ENCODE assay signal across 23 mouse cellular contexts in the genomic region with DNA sequence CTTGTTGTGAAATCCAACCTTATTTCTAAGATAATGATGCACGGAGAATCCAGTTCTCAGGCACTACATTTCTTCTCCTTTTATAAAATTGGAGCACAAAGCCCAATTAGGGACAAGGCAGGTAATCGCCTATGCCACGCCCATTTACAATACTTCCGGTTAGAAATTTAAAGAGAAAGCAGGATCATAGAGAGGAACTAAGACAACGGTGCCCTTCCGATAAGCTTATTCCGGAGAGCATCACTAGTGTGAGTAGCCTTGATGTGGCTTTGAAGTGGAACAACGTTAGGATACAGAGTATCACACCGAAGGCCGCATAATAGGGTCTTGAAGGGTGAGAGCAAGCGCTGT.
DNase-seq lines count a peak whose midpoint lies in the region; ATAC-seq and TF ChIP-seq lines count a peak whose summit lies in the region.
"Had no signal": no experiment of that assay in that cellular context is flagged by ENCODE, and none has a peak within 500 bp of the region (broad histone marks: within the 10 kb centered on the region; RNA-seq: fewer than 3 reads in every experiment).

No protein-coding gene starts in this region.

- no peak overlapping the region for H3K9ac ChIP-seq in hindbrain, embryonic 12.5 days
- H3K9ac ChIP-seq in kidney, postnatal 0 days (ENCODE audit: low read depth, low read length) = no peak overlapping the region
- H3K9ac ChIP-seq in limb, embryonic 13.5 days = no peak overlapping the region
- H3K9ac ChIP-seq: forebrain, embryonic 12.5 days; liver, embryonic 15.5 days; lung, embryonic 15.5 days; midbrain, embryonic 13.5 days; neural tube, embryonic 12.5 days had no signal

- no peak for TF ChIP-seq CTCF in kidney, postnatal 0 days (IDR thresholded peaks at IDR 0.05; ENCODE audit: low read depth)

- peak overlapping the region; percentile 4; the same call in 1 of the 2 replicates for H3K27ac ChIP-seq in hindbrain, embryonic 12.5 days
- no peak overlapping the region for H3K27ac ChIP-seq in hindbrain, embryonic 10.5 days
- no peak overlapping the region for H3K27ac ChIP-seq in kidney, postnatal 0 days
- H3K27ac ChIP-seq in limb, embryonic 13.5 days = no peak overlapping the region
- H3K27ac ChIP-seq: forebrain, embryonic 12.5 days; liver, embryonic 15.5 days; lung, embryonic 15.5 days; midbrain, embryonic 13.5 days; neural tube, embryonic 12.5 days had no signal

- H3K4me3 ChIP-seq in hindbrain, embryonic 12.5 days = no peak overlapping the region
- H3K4me3 ChIP-seq in hindbrain, embryonic 10.5 days = no peak overlapping the region
- no peak overlapping the region for H3K4me3 ChIP-seq in kidney, postnatal 0 days (replicated peaks; ENCODE audit: low read depth, low read length)
- H3K4me3 ChIP-seq in limb, embryonic 13.5 days = no peak overlapping the region
- H3K4me3 ChIP-seq: erythroblast, embryonic 14.5 days; forebrain, embryonic 12.5 days; liver, embryonic 15.5 days; lung, embryonic 15.5 days; megakaryocyte, embryonic 14.5 days; midbrain, embryonic 13.5 days; neural tube, embryonic 12.5 days had no signal

- ATAC-seq in hindbrain, embryonic 12.5 days (ENCODE audit: low FRiP score) = no peak
- ATAC-seq in kidney, postnatal 0 days (replicated peaks; ENCODE audit: low FRiP score, low read depth) = no peak
- 0 out of 2 replicates have a peak, but pooled peaks have one; percentile 5 for ATAC-seq in limb, embryonic 13.5 days (ENCODE audit: low FRiP score, low read depth)

- no peaks in the 10 kb centered on the region for H3K4me1 ChIP-seq in hindbrain, embryonic 12.5 days
- no peaks in the 10 kb centered on the region; the same call in 1 of the 2 replicates for H3K4me1 ChIP-seq in hindbrain, embryonic 10.5 days (replicated peaks)
- no peaks in the 10 kb centered on the region for H3K4me1 ChIP-seq in kidney, postnatal 0 days (replicated peaks; ENCODE audit: insufficient read depth, low read length)
- peaks cover 20% of the 10 kb centered on the region for H3K4me1 ChIP-seq in limb, embryonic 13.5 days
- H3K4me1 ChIP-seq: forebrain, embryonic 12.5 days; liver, embryonic 15.5 days; megakaryocyte, embryonic 14.5 days; neural tube, embryonic 12.5 days had no signal

- no peaks in the 10 kb centered on the region for H3K27me3 ChIP-seq in hindbrain, embryonic 12.5 days
- no peaks in the 10 kb centered on the region for H3K27me3 ChIP-seq in hindbrain, embryonic 10.5 days (ENCODE audit: insufficient read depth, poor library complexity, severe bottlenecking)
- H3K27me3 ChIP-seq in kidney, postnatal 0 days (ENCODE audit: insufficient read depth, low read length) = no peaks in the 10 kb centered on the region
- no peaks in the 10 kb centered on the region for H3K27me3 ChIP-seq in limb, embryonic 13.5 days
- H3K27me3 ChIP-seq: forebrain, embryonic 12.5 days; liver, embryonic 15.5 days; lung, embryonic 15.5 days; megakaryocyte, embryonic 14.5 days; midbrain, embryonic 13.5 days; neural tube, embryonic 12.5 days had no signal

- no peak for DNase-seq in hindbrain, embryonic 10.5 days (ENCODE audit: low spot score)
- DNase-seq in kidney, postnatal 0 days (ENCODE audit: low spot score) = no peak
- no peak for DNase-seq in kidney, adult 8-10 months
- DNase-seq in R1 (ENCODE audit: low read depth, low spot score) = peak; percentile 10
- no peak for DNase-seq in thymus, postnatal 36 days
- DNase-seq: adrenal gland, postnatal 25 days; cerebellum, adult 9-11 months; heart, postnatal 4 days; kidney, adult 11 months; kidney, postnatal 25 days; liver; lung, postnatal 36 days; thymus, adult 18-20 months; thymus, postnatal 4 days had no signal

- H3K36me3 ChIP-seq in hindbrain, embryonic 12.5 days = no peaks in the 10 kb centered on the region
- no peaks in the 10 kb centered on the region for H3K36me3 ChIP-seq in hindbrain, embryonic 10.5 days
- H3K36me3 ChIP-seq in kidney, postnatal 0 days (ENCODE audit: insufficient read depth, low read length) = no peaks in the 10 kb centered on the region
- H3K36me3 ChIP-seq in limb, embryonic 13.5 days = no peaks in the 10 kb centered on the region
- H3K36me3 ChIP-seq: forebrain, embryonic 12.5 days; liver, embryonic 15.5 days; lung, embryonic 15.5 days; midbrain, embryonic 13.5 days; neural tube, embryonic 12.5 days had no signal

- 89% methylated on average over 11 of the region's 11 CpGs for WGBS in hindbrain, embryonic 12.5 days
- 92% methylated on average over 11 of the region's 11 CpGs for WGBS in hindbrain, embryonic 10.5 days
- 84% methylated on average over 11 of the region's 11 CpGs for WGBS in kidney, postnatal 0 days
- 84% methylated on average over 11 of the region's 11 CpGs for WGBS in limb, embryonic 13.5 days

- H3K9me3 ChIP-seq in hindbrain, embryonic 12.5 days (replicated peaks) = no peaks in the 10 kb centered on the region
- no peaks in the 10 kb centered on the region for H3K9me3 ChIP-seq in hindbrain, embryonic 10.5 days
- H3K9me3 ChIP-seq in kidney, postnatal 0 days (replicated peaks; ENCODE audit: low read length) = no peaks in the 10 kb centered on the region
- no peaks in the 10 kb centered on the region for H3K9me3 ChIP-seq in limb, embryonic 13.5 days
- H3K9me3 ChIP-seq: forebrain, embryonic 12.5 days; liver, embryonic 15.5 days; lung, embryonic 15.5 days; midbrain, embryonic 13.5 days; neural tube, embryonic 12.5 days had no signal

- H3K4me2 ChIP-seq in hindbrain, embryonic 12.5 days (replicated peaks) = no peak overlapping the region
- peak overlapping the region; percentile 30; the same call in 1 of the 2 replicates for H3K4me2 ChIP-seq in kidney, postnatal 0 days (ENCODE audit: low read length)
- H3K4me2 ChIP-seq in limb, embryonic 13.5 days (replicated peaks) = peak overlapping the region; percentile 50
- H3K4me2 ChIP-seq: forebrain, embryonic 12.5 days; liver, embryonic 15.5 days; lung, embryonic 15.5 days; midbrain, embryonic 13.5 days had no signal
